Mouse (Mus musculus): ENCODE measurements around the gene Tsc1. TPM values are rescaled to one million over a fixed set of nuclear protein-coding genes. Genes with fewer than 3 reads are reported as not detected.

The Tsc1 gene
- polyA plus RNA-seq, 1 experiment from 2014 or later: 34.6 TPM

DNA sequence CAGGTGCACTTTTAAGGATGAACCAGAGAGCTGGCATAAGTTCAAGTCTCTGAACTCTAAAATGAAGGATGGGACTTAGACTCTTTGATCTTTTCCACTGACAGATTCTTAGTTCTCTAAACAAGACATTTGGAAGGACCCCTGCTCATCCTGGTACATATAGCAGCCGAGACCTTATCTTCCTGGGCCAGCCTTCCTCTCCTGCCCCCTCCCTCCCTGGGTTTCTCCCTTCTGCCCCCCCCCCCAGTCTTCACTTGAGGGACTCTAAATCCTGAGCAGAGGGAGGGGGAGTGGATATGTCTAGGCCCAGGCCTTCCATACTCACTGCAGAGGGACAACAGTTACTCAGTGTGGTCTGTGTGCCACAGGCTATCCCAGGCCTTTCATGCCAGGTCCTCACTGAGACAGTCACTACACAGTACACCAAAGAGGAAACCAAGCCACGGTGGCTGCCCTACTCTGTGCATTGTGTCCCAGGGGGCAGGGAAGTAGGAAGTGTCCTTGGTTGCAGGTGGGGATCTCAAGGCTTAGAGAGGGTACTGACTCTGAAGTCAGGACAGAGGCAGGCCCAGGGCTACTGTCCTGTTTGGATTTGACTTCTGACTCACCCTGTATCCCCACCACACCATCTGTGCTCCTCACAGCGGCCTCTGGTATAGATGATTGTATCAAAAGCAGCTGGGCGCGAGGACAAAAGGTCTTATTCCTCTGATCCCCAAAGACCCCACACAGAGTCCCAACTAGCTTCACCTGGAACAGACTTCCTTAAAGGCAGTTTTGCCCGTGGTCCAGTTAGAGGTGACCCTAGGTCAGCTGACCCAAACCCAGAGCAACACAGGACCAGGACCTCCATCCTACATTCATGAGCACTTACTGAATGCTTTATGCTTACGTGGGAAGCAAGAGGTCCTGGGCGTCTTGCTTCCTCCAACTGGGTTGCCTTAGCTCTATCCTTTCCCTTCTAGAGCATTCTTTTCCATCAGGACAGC is 23.2 kb upstream of the Tsc1 start:
- WGBS: 77% methylated on average over 8 of the region's 8 CpGs
- H3K4me1 ChIP-seq: no peaks in the 10 kb centered on the region
- no peak overlapping the region for H3K9ac ChIP-seq
- H3K36me3 ChIP-seq: no peaks in the 10 kb centered on the region
- no peak overlapping the region for H3K27ac ChIP-seq
- no peaks in the 10 kb centered on the region for H3K9me3 ChIP-seq
- no peak overlapping the region for H3K4me2 ChIP-seq (replicated peaks)
- H3K27me3 ChIP-seq (replicated peaks): peaks cover 22% of the 10 kb centered on the region
- no peak overlapping the region for H3K4me3 ChIP-seq
- no peak for ATAC-seq (ENCODE audit: low FRiP score, low read depth)

GRCm38 (mm10) chr2:28618777-28619336 is 22.2 kb upstream of the Tsc1 start:
- Histone ChIP-seq H3K4me3 (no peak overlapping the region), H3K9me3 (no peaks in the 10 kb centered on the region), H3K4me1 (no peaks in the 10 kb centered on the region), H3K36me3 (no peaks in the 10 kb centered on the region), H3K27me3 (replicated peaks) (peaks cover 22% of the 10 kb centered on the region), H3K9ac (no peak overlapping the region), H3K27ac (no peak overlapping the region), H3K4me2 (replicated peaks) (no peak overlapping the region)
- no peak for ATAC-seq (ENCODE audit: low FRiP score, low read depth)
- WGBS: 76% methylated on average over 6 of the region's 6 CpGs

DNA sequence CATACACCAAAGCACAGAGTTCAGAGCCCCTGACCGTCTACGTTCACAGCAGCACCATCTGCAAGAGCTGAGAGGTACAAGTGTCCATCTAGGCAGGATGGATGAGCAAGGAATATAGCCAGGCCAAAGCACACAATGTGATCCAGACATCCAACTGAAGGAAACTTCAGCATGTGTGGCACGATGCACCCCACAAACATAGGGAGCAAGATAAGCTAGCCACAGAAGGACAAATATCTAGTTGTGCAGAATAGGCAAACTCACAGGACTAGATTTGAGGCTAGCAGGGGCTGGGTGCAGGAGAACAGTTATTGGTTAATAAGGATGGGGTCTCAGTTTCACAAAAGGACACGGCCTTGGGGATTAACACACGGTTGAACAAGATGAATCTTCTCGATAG is 21.7 kb upstream of the Tsc1 start:
- Histone ChIP-seq H3K9ac (no peak overlapping the region), H3K4me2 (replicated peaks) (no peak overlapping the region), H3K4me1 (no peaks in the 10 kb centered on the region), H3K9me3 (no peaks in the 10 kb centered on the region), H3K27me3 (replicated peaks) (peaks cover 22% of the 10 kb centered on the region), H3K27ac (no peak overlapping the region), H3K36me3 (no peaks in the 10 kb centered on the region), H3K4me3 (no peak overlapping the region)
- ATAC-seq (ENCODE audit: low FRiP score, low read depth): no peak
- 89% methylated on average over 6 of the region's 6 CpGs for WGBS

DNA sequence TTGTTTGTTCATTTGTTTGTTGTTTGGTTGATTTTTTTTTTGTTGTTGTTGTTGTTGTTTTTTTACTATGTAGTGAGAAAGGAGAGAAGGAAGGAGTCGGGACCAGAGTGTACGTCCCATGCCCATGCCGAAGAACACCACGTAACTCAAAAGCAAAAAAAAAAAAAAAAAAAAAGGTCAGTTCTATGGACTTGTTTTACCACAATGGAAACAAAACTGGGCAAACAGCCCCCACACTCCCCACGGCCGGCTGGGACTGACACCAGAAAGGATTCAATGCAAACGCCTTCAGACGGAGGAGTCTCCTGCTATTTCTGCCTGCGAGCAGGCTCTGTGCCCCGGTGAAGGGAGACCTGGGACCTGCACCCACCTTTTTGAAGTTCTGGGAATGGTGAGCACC is 20.5 kb upstream of the Tsc1 start:
- Histone ChIP-seq H3K27me3 (replicated peaks) (peaks cover 22% of the 10 kb centered on the region), H3K9ac (no peak overlapping the region), H3K4me3 (no peak overlapping the region), H3K36me3 (no peaks in the 10 kb centered on the region), H3K27ac (no peak overlapping the region), H3K4me2 (replicated peaks) (no peak overlapping the region), H3K4me1 (no peaks in the 10 kb centered on the region), H3K9me3 (no peaks in the 10 kb centered on the region)
- 73% methylated on average over 10 of the region's 10 CpGs for WGBS
- no peak for ATAC-seq (ENCODE audit: low FRiP score, low read depth)

DNA sequence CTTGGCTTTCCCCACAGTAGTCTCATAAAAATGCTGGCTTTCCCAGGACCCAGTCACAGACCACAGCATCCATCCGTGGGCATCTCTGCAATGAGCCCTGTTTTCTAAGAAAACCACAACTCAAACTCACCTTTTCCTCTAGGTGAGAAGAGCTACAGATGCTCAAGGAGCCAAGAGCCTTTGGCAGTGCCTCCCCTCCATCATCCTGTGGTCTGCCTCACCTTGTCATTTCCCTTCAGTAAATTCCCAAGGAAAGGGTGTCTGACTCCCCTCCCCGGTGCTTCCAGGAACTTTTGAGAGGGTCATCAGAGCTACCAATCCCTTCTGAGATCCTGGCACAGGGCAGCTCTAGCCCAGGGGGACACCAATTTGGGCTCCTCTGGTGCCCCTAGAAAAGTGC is 19.9 kb upstream of the Tsc1 start:
- Histone ChIP-seq H3K4me2 (replicated peaks) (no peak overlapping the region), H3K9ac (no peak overlapping the region), H3K9me3 (no peaks in the 10 kb centered on the region), H3K4me3 (no peak overlapping the region), H3K27me3 (replicated peaks) (peaks cover 22% of the 10 kb centered on the region), H3K4me1 (no peaks in the 10 kb centered on the region), H3K27ac (no peak overlapping the region), H3K36me3 (no peaks in the 10 kb centered on the region)
- 19% methylated on average over 2 of the region's 2 CpGs for WGBS
- ATAC-seq (ENCODE audit: low FRiP score, low read depth): no peak

DNA sequence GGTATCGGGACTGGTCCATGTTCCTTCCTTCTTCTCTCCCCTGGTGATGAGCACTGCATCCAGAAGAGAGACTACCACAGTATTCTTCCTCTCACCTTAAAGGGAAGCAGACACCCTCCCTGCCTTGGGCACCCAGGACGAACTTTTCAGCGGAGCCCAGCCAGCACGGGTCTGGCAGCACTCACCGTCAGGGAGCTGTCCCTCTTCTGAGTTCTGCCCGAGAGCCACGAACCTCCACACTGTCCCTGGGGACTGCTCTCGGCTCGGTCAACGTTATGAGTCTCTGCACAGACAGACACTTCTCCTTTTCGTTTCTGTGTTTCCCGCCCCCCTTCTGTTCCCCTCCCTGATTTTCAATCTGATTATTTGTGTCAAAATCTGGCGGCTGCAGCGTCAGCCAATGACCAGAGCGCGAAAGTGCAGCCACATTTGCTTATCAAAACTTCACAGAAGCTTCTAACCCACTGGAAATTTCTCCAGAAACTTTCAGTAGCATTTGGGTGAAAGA is 19.3 kb upstream of the Tsc1 start, which contains the start of gene Gfi1b:
Gene Gfi1b, minus strand, starts transcription at position 319 of the 508 bp plus-strand sequence.
- Histone ChIP-seq H3K27me3 (replicated peaks) (peaks cover 22% of the 10 kb centered on the region), H3K4me2 (replicated peaks) (no peak within 1 kb of the TSS), H3K9me3 (no peaks in the 10 kb centered on the region), H3K27ac (no peak within 1 kb of the TSS), H3K4me1 (no peaks in the 10 kb centered on the region), H3K36me3 (no peaks in the 10 kb centered on the region), H3K4me3 (no peak within 1 kb of the TSS), H3K9ac (no peak within 1 kb of the TSS)
- 6% methylated on average over 16 of the region's 16 CpGs for WGBS
- ATAC-seq (ENCODE audit: low FRiP score, low read depth): no peak

DNA sequence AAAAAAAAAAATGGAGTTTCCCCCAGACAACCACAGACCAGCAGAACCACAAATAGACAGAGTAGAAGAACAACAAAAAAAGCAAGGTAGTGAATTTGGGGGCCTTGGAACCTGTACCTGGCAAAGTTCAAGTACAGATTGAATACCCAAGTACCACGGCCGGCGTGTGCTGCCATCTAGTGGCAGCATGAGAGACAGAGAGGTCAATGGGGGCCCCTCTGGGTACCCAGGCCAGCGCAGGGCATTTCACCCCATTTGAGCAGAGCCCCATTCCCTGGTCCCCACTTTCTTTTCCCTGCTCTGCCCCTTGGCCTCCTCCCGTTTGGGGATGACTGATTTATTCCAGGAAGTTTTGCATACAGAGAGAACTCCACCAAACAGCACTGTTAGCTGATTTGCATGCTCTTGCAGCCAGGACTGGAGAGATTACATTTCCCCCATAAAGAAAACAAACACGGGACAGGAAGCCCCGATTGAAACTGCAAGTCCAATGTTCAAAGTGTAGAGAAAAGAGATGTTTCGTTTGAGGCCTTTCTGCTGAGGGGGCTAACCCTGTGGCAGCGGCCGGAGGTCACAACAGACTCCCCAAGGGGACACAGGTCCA is 18.4 kb upstream of the Tsc1 start:
- Histone ChIP-seq H3K4me1 (no peaks in the 10 kb centered on the region), H3K4me2 (replicated peaks) (no peak overlapping the region), H3K9ac (no peak overlapping the region), H3K4me3 (no peak overlapping the region), H3K27ac (no peak overlapping the region), H3K9me3 (no peaks in the 10 kb centered on the region), H3K27me3 (replicated peaks) (peaks cover 22% of the 10 kb centered on the region), H3K36me3 (no peaks in the 10 kb centered on the region)
- WGBS: 21% methylated on average over 10 of the region's 10 CpGs
- ATAC-seq (ENCODE audit: low FRiP score, low read depth): no peak

- Histone ChIP-seq H3K27me3 (replicated peaks) (peaks cover 22% of the 10 kb centered on the region), H3K4me1 (no peaks in the 10 kb centered on the region), H3K4me3 (no peak overlapping the region), H3K9ac (no peak overlapping the region), H3K4me2 (replicated peaks) (no peak overlapping the region), H3K27ac (no peak overlapping the region), H3K9me3 (no peaks in the 10 kb centered on the region), H3K36me3 (no peaks in the 10 kb centered on the region)
- ATAC-seq (ENCODE audit: low FRiP score, low read depth): no peak
- 90% methylated on average over 3 of the region's 3 CpGs for WGBS
Measured at GRCm38 (mm10) chr2:28624870-28625269, 16.2 kb upstream of the Tsc1 start.

- Histone ChIP-seq H3K4me1 (no peaks in the 10 kb centered on the region), H3K9ac (no peak overlapping the region), H3K4me3 (no peak overlapping the region), H3K27me3 (replicated peaks) (peaks cover 17% of the 10 kb centered on the region), H3K4me2 (replicated peaks) (no peak overlapping the region), H3K27ac (no peak overlapping the region), H3K36me3 (no peaks in the 10 kb centered on the region), H3K9me3 (no peaks in the 10 kb centered on the region)
- no peak for ATAC-seq (ENCODE audit: low FRiP score, low read depth)
- WGBS: 78% methylated on average over 3 of the region's 3 CpGs
Measured at GRCm38 (mm10) chr2:28626038-28626437, 15.0 kb upstream of the Tsc1 start.

DNA sequence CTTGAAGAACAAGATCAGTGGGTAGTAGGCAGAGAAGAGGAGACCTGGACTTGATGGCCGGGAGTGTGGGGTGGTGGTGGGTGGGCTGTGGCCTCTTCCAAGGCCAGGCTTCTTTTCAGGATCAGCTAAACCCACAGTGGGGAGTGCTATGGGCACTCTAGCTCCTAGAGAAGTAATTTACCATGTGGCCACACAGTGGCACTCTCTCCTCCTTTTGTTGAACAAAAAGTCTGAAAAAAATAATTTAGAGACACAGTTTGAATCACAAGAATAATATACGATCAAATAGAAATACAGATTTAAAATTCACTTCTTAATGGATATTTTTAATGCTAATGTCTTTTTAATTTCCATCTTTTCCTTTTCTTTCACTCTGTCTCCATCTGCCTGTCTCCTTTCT is 13.0 kb upstream of the Tsc1 start:
- Histone ChIP-seq H3K9ac (no peak overlapping the region), H3K4me3 (no peak overlapping the region), H3K27ac (no peak overlapping the region), H3K4me1 (no peaks in the 10 kb centered on the region), H3K27me3 (replicated peaks) (no peaks in the 10 kb centered on the region), H3K4me2 (replicated peaks) (no peak overlapping the region), H3K36me3 (no peaks in the 10 kb centered on the region), H3K9me3 (no peaks in the 10 kb centered on the region)
- no peak for ATAC-seq (ENCODE audit: low FRiP score, low read depth)
- 73% methylated on average over 2 of the region's 2 CpGs for WGBS

DNA sequence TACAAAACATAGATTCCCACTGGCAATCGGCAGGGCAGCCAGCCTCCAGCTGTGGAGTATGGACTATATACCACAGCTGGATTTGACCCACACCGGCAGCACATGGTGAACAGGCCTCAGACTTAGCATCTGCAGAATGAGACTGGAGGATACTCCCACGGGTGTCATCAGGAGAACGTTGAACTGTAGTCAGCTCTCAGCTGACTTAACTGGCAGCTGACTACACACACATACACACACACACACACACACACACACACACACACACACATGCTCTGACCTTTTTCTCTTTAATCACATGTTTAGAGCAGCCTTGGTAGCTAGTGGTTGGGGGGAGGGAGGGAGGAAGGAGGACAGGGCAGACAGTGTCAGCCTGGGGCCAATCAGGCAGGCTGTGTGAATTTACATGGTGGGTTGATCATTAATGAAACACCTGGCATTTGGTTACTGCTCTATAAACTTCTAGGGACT is 11.1 kb upstream of the Tsc1 start:
- no peaks in the 10 kb centered on the region for H3K27me3 ChIP-seq (replicated peaks)
- 21% methylated on average over 4 of the region's 4 CpGs for WGBS
- no peak overlapping the region for H3K4me2 ChIP-seq (replicated peaks)
- H3K4me3 ChIP-seq: no peak overlapping the region
- no peaks in the 10 kb centered on the region for H3K4me1 ChIP-seq
- H3K36me3 ChIP-seq: no peaks in the 10 kb centered on the region
- no peak for ATAC-seq (ENCODE audit: low FRiP score, low read depth)
- no peak overlapping the region for H3K27ac ChIP-seq
- no peaks in the 10 kb centered on the region for H3K9me3 ChIP-seq
- no peak overlapping the region for H3K9ac ChIP-seq

- H3K27ac ChIP-seq: no peak overlapping the region
- ATAC-seq (ENCODE audit: low FRiP score, low read depth): no peak
- H3K9me3 ChIP-seq: no peaks in the 10 kb centered on the region
- no peaks in the 10 kb centered on the region for H3K36me3 ChIP-seq
- no peak overlapping the region for H3K9ac ChIP-seq
- no peak overlapping the region for H3K4me2 ChIP-seq (replicated peaks)
- H3K4me3 ChIP-seq: no peak overlapping the region
- WGBS: 59% methylated on average over 1 of the region's 1 CpGs
- no peaks in the 10 kb centered on the region for H3K4me1 ChIP-seq
- H3K27me3 ChIP-seq (replicated peaks): no peaks in the 10 kb centered on the region
Measured at GRCm38 (mm10) chr2:28632626-28633025, 8.4 kb upstream of the Tsc1 start.
